Mouse (Mus musculus): ENCODE data around the gene Krtap10-4.
"Not testable (repeated sequence)": the region's sequence is repeated elsewhere in the genome, so short reads cannot be mapped to it uniquely, and the experiment has no call there.

Gene Krtap10-4

DNA sequence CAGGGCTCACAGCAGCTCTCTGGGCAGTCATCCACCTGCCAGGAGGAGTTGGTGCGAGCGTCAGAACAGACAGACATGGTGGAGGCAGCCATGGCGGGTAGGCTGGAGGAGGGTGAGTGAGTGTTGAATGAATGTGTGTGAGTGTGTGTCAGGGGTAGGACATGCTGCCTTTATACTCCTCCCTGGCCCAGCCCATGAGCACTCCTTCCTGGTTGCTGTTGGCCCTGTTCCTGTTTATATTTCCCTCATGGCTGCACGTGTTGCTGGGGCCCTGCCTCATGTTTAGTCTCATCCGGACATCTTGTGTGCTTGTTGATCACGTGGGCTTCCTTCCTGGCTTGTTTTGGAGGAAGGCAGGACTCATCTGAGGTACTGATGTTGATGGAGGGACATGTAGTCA is at the start of gene Krtap10-4:
TSS of gene Krtap10-4 (minus strand) at position 145 of the 400 bp plus-strand sequence.
- no peak for DNase-seq

DNA sequence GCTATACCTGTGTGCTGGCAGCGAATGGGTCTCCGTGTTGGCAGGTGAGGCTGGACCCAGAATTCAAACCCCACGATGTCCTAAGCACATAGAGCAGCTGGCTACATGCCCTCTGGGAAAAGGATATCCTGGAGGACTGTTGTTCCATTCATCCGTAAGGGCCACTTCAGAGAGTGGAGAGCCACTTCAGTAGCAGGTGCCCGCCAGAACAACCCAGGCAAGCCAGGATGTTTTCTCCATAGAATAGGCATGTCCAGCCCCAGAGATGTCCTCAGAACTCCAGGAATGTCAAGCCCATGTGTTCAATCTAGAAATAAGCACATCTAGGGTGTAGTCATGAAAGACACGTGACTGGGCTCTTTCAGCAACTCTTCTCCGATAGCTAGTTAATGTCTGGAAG is 42.8 kb upstream of the Krtap10-4 start:
- no peak for DNase-seq

DNA sequence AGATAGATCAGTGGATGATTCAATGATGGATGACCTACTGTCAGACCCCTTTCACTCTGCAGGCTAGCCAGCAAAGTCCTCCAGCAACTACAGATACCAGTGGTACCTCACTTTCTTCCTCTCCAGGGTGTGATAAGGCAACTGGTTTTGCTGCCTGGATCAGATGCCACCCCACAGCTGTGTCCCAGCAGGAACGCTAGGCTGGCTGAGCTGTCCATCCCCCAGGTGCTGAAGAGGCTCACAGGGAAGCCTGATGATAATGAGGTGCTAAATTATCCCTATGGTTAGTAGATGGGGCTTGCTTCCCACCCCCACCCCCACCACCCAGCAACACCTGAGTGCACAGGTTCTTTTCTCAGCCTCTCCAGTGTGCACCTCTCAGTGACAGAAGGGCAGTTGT is 40.7 kb upstream of the Krtap10-4 start:
- DNase-seq, result no peak

- no peak for DNase-seq
These were observed 37.9 kb upstream of the Krtap10-4 start for GRCm38 (mm10) chr10:77864762-77865143.

DNA sequence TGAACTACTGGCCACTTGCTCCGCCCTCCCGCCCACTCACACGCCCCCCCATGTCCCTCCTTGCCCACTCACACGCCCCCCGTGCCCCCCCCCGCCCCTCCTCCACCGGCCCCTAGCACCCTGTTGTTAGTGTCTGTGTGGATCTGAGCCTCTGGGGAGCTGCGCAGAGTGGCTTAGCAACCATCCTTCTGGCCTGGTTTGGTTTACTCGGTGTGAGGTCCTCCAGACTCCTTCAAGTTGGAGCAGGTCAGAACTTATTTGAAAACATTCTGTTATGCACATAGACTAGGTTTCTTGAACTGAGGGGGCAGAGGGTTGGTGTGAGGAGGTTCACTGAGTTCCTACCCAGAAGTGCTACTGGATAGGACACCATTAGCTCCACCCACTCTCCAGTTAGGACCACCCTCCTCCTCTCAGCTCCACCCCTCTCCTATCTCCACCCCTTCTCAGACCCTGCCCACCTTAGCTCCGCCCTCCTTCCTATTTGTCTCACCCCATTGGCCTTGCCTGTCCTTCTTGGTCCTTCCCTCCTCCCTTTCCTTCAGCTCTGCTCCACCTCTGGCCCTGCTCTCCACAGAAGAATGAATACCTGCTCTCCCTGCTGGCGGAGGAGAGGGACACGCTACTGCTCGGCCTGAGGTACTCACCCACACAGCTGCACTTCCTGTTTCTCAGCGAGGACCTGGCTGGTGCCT is 37.3 kb upstream of the Krtap10-4 start:
- peak; percentile 16 for DNase-seq

GRCm38 (mm10) chr10:77861675-77862074 is 34.8 kb upstream of the Krtap10-4 start, which contains the start of gene Gm3285:
Gm3285 (plus strand) TSS chr10:77861975.
- no peak for DNase-seq

DNA sequence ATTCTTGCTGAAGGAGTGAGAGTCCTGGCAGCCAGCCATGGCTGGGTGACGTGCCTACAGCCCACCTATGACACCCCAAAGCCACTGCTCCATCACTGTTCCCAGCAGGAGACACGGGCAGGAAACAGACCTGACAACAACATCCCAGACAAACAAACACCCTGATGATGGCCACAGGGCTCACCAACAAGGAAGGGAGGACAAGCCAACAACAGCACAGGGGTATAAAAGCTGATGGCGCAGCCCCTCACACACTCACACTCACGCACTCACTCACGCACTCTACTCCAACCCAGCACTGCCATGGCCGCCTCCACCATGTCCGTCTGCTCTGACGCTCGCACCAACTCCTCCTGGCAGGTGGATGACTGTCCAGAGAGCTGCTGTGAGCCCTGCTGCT is 25.7 kb upstream of the Krtap10-4 start, which contains the start of gene Gm10318:
TSS of gene Gm10318 (plus strand) at position 301 of the 400 bp plus-strand sequence.
- no peak for DNase-seq

DNA sequence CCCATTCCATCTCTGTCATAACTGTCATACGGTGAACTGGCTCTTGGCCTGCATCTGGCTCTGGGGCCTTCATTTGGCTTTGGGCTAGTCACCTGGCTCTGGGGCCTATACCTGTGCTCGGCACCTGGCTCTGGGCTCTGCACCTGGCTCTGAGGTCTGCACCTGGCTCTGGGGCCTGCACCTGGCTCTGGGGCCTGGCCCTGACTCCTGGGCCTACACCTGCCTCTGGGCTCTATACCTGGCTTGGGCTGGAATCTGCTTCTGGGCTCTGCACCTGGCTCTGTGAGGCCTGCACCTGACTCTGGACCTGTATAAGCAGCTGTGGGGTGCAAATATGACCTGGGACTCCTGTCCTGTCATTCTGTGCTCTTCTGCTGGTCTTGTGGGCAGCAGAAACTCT is 20.6 kb upstream of the Krtap10-4 start:
- no peak for DNase-seq

DNA sequence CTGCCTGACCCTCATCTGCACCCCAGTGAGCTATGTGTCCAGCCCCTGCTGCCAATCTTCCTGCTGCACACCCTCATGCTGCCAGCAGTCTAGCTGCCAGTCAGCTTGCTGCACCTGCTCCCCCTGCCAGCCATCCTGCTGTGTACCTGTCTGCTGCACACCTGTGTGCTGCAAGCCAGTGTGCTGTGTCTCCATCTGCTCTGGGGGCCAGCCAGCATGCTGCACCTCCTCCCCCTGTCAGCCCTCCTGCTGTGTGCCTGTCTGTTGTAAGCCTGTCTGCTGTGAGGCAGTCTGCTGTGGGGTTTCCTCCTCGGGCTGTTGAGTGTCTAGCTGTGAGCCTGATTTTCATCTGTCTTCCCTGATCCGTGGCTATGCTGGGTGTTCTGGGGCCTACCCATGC is 20.1 kb upstream of the Krtap10-4 start:
- peak; percentile 28 for DNase-seq

DNA sequence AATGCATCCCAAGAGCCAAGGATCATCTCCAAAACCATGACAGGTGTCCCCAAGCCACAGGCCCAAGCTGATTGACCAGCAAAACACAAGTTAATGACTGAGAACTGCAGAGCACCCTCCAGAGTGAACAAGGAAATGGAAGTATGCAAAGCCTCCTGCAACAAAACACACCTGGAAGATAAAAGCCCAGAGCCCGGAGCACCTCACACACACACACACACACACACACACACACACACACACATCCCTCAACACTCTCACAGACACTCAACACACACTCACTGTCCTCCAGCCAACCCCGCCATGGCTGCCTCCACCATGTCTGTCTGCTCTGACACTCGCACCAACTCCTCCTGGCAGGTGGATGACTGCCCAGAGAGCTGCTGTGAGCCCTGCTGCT is 19.6 kb upstream of the Krtap10-4 start, which contains the start of gene Gm36176:
TSS of gene Gm36176 (plus strand) at position 301 of the 400 bp plus-strand sequence.
- no peak for DNase-seq

- DNase-seq, result no peak
These were observed 12.1 kb upstream of the Krtap10-4 start for GRCm38 (mm10) chr10:77839006-77839405.

GRCm38 (mm10) chr10:77835647-77836046 is 8.8 kb upstream of the Krtap10-4 start, which contains the start of gene Krtap10-10:
Krtap10-10 (plus strand) TSS chr10:77835947.
- DNase-seq, result no peak

DNA sequence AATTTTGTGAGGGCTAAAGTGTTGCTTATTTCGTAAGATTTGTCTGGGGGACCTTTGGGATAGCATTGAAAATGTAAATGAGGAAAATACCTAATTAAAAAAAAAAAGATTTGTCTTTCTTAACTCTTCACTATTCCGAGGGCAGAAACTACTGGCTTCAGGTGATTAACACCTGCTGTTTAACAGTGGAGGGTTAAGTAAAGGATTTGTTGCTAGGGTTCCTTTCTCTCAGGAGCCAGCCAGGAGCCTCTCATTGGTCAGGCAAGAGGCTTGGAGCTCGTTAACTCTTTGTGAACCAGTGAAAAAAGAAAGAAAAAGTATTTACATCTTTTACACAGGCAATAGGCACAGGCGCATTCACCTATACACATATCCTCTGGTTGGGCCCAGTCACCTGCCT is 7.7 kb downstream of the Krtap10-4 start:
- no peak for DNase-seq

DNA sequence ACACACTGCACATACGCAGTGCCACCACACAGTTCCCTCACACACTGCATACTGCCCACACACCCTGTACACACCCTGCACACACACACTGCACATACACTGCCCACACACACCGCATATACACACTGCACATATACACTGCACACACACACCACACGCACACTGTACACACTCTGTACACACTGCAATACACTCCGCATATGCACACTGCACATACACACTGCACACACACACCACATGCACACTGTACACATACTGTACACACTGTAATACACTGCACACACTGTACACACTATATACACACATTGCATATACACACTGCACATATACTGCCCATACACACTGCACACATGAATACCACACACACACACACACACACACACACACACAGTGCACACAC is 8.4 kb downstream of the Krtap10-4 start:
- no peak for DNase-seq

- DNase-seq, result no peak
These were observed 11.4 kb downstream of the Krtap10-4 start for GRCm38 (mm10) chr10:77815514-77815913.

DNA sequence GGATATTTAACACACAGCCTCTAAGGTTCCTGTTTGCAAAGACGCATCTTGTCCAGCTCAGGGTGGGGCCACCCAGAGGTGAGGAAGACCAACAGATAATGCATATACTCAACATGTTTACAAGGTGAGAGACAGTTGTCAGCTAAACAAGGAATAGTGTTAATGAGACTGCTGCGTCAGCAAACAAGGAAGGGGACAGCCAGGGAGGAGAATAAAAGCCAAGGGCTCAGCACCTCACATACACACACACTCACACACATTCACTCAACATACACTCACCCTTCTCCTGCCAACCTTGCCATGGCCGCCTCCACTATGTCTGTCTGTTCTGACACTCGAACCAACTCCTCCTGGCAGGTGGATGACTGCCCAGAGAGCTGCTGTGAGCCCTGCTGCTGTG is 12.5 kb downstream of the Krtap10-4 start, which contains the start of gene Gm2696:
TSS of gene Gm2696 (plus strand) at position 301 of the 400 bp plus-strand sequence.
- DNase-seq, result no peak

- DNase-seq, result no peak
These were observed 15.2 kb downstream of the Krtap10-4 start, which contains the start of gene Gm9507 for GRCm38 (mm10) chr10:77811743-77812142. Gm9507 (minus strand) TSS chr10:77811843.

DNA sequence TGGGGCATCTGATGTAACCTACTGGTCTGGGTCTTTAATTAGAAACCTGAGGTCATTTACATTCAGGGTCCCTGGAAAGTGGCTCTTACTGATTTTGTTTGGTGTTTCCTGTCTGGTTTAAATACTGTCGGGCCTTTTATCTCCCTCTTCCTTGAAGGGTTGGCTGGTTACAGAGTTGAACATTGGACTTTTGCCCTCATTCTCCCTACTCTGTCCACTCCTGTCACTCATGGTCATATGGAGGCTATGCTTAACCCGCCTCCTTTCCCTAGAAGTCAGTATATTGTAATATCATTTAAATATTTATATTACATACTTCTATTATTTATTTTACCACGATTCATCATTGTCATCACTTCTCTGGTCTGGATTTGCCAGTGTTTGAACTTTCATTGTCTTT is 22.8 kb downstream of the Krtap10-4 start:
- no peak for DNase-seq

DNA sequence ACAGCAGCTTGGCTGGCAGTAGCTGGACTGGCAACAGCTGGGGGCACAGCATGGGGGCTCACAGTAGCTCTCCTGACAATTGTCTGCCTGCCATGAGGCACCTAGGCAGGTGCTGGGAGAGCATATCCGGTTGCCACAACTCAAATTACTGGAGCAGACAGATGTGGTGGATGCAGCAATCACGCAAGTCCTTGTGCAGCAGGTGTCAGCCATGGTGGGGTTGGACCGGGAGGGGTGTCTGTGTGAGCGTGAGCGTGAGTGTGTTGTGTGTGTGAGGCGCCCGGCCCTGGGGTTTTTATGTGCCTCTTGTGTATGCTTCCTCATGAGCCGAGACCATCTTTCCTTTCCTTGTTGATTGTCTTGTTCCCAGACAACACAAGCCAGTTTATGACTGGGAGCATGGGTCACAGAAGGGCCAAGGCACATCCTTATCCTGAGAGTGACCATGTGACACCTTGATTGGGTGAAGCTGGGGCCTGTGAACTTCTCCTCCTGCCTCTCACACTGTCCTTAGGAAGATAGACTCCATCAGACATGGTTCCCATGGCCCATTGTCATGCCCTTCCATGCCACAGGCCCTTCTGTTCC is 27.9 kb downstream of the Krtap10-4 start, which contains the start of gene Gm19668:
TSS of gene Gm19668 (minus strand) at position 213 of the 588 bp plus-strand sequence.
- DNase-seq, result no peak

GRCm38 (mm10) chr10:77798164-77798920 is 28.6 kb downstream of the Krtap10-4 start:
- DNase-seq, result not testable (repeated sequence)

DNA sequence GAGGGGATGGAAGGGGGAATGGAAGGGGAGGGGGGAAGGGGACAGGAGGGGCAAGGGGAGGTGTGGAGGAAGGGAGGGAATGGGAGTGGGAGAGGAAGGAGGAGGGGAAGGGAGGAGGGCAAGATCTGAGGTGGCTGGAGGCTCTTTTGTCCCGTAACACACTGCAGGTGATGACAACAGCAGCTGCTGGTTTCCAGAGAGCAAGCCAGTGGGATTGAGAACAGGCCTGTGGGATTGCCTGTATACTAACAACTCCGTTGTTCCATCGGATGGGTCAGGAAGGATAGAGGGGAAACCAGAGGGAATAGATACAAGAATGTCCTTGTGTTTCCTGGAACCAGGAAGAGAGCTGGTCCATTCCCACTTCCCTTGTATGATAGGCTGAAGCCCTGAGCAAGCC is 29.2 kb downstream of the Krtap10-4 start:
- DNase-seq, result no peak

- DNase-seq, result no peak
These were observed 31.9 kb downstream of the Krtap10-4 start, which contains the start of gene Gm9639 for GRCm38 (mm10) chr10:77794976-77795375. Gm9639 (minus strand) TSS chr10:77795076.

- no peak for DNase-seq
These were observed 38.3 kb downstream of the Krtap10-4 start for GRCm38 (mm10) chr10:77788621-77789020.
